Mouse (Mus musculus) heart, postnatal 0 days (tissue): ENCODE results near the gene D10Wsu102e. TPM values are rescaled to one million over a fixed set of nuclear protein-coding genes. Genes with fewer than 3 reads are reported as not detected.

ENCODE experiments used
- ATAC-seq: fragments of 200-750 bp; cut with Nextera tagmentation; 2 replicates; pipeline ENCODE4 v1.8.0; 2017; ENCODE audit warnings: low read depth, moderate number of reproducible peaks, moderate library complexity; ENCODE audit not compliant: insufficient read depth
- DNase-seq: peaks from one replicate; pipeline ENCODE4 v3.0.0-alpha.2; 2016; ENCODE audit warnings: low spot score
- H3K27ac ChIP-seq: fragments of 300-500 bp; sonication (generic); 2 replicates; pipeline ENCODE4 v1.5.1; 2014; ENCODE audit warnings: low read depth, mild to moderate bottlenecking
- H3K27me3 ChIP-seq: fragments of 300-500 bp; sonication (generic); 2 replicates; pipeline ENCODE4 v1.6.1; 2014; ENCODE audit warnings: low read length, mixed read lengths; ENCODE audit not compliant: control insufficient read depth, insufficient read depth
- H3K36me3 ChIP-seq: fragments of 300-500 bp; sonication (generic); replicated peaks from 2 replicates; pipeline ENCODE4 v1.6.1; 2014; ENCODE audit warnings: low read length, mixed read lengths; ENCODE audit not compliant: control insufficient read depth, insufficient read depth
- H3K4me1 ChIP-seq: fragments of 300-500 bp; sonication (generic); 2 replicates; pipeline ENCODE4 v1.6.1; 2014; ENCODE audit warnings: antibody characterized with exemption; ENCODE audit not compliant: control insufficient read depth, insufficient read depth
- H3K4me2 ChIP-seq: fragments of 300-500 bp; sonication (generic); 2 replicates; pipeline ENCODE4 v1.6.1; 2014; ENCODE audit warnings: low read depth, mild to moderate bottlenecking, low read length, moderate library complexity
- H3K4me3 ChIP-seq: fragments of 300-500 bp; sonication (generic); 2 replicates; pipeline ENCODE4 v1.5.1; 2014; ENCODE audit warnings: low read depth, low read length
- H3K9ac ChIP-seq: fragments of 300-500 bp; sonication (generic); replicated peaks from 2 replicates; pipeline ENCODE4 v1.6.1; 2014; ENCODE audit warnings: low read depth, low read length, mixed read lengths
- H3K9me3 ChIP-seq: fragments of 300-500 bp; sonication (generic); replicated peaks from 2 replicates; pipeline ENCODE4 v1.6.1; 2016; ENCODE audit warnings: low read length; ENCODE audit not compliant: control insufficient read depth
- CTCF ChIP-seq: IDR thresholded peaks from 2 replicates; pipeline ENCODE4 v1.5.1; 2016; ENCODE audit warnings: antibody characterized with exemption, control low read depth, low read depth
- EP300 ChIP-seq: IDR thresholded peaks from 2 replicates; pipeline ENCODE4 v1.6.1; 2016; ENCODE audit warnings: antibody characterized with exemption, low read depth
- WGBS: fragments of 180-500 bp; shearing (Covaris S2); extraction: QIAGEN DNeasy Blood & Tissue Kit; methylation state at CpG from one replicate; pipeline ENCODE4 v1.1.7; 2014; 5-methylcytosine and 5-hydroxymethylcytosine counted together
- polyA plus RNA-seq: library from polyadenylated mRNA; unstranded; fragments of >200 nt; fragmentation: Nextera tagmentation; extraction: Ambion mirVana; gene quantifications from 2 replicates; pipeline ENCODE4 v1.2.1, GENCODE M21; 2015
- total RNA-seq: library from RNA; depleted of rRNA; stranded (reverse); fragments of >200 nt; gene quantifications from 2 replicates; pipeline ENCODE4 v1.2.3, GENCODE M21; 2014; ENCODE audit warnings: low replicate concordance; rRNA removed

Gene D10Wsu102e
- total and polyA plus RNA-seq, 2 experiments from 2014 or later = 0.18 to 0.88 TPM

DNA sequence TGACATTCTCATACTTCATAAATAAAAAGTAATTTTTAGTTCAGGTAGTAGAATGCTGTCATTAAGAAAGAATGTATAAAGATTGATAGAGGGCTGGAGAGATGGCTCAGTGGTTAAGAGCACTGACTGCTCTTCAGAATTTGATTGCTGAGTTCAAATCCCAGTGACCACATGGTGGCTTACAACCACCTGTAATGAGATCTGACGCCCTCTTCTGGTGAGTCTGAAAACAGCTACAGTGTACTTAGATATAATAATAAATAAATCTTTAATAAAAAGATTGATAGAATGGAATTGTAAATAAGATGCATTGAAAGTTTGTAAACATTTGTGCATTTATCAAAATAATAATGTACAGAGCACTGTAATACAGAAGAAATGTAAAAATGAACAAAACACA is 176.4 kb downstream of the D10Wsu102e start:
- WGBS = 10% methylated on average over 1 of the region's 1 CpGs
- H3K27ac ChIP-seq = no peak overlapping the region
- peaks cover 12% of the 10 kb centered on the region; the same call in 1 of the 2 replicates for H3K4me1 ChIP-seq
- DNase-seq = no peak
- H3K4me3 ChIP-seq = no peak overlapping the region
- H3K27me3 ChIP-seq = no peaks in the 10 kb centered on the region
- ATAC-seq = no peak
- TF ChIP-seq CTCF (no peak; the same call in 1 of the 2 replicates), EP300 (no peak)
- no peaks in the 10 kb centered on the region for H3K36me3 ChIP-seq
- H3K9me3 ChIP-seq = no peaks in the 10 kb centered on the region
- H3K9ac ChIP-seq = no peak overlapping the region
- H3K4me2 ChIP-seq = no peak overlapping the region

Other genes starting within 250 kb of the D10Wsu102e start
- gene Slc41a2, start 22.3 kb upstream of the D10Wsu102e start, total RNA-seq = 0.43 and 5.6 TPM in 2 replicates
- gene Slc41a2, start 22.3 kb upstream of the D10Wsu102e start, polyA plus RNA-seq = 0.45 and 0.49 TPM in 2 replicates
- gene Aldh1l2, start 173.9 kb downstream of the D10Wsu102e start, total RNA-seq = 11.0 and 16.2 TPM in 2 replicates
- 4.3 and 4.6 TPM in 2 replicates for gene Aldh1l2, start 173.9 kb downstream of the D10Wsu102e start, polyA plus RNA-seq
- gene Washc4, start 183.5 kb downstream of the D10Wsu102e start, total RNA-seq = 7.9 and 13.2 TPM in 2 replicates
- gene Washc4, start 183.5 kb downstream of the D10Wsu102e start, polyA plus RNA-seq = 15.1 and 17.1 TPM in 2 replicates